Mouse (Mus musculus) hindlimb bud, embryonic 11.5 days (tissue): ENCODE data around the gene Btbd11.
A peak's percentile ranks its signal among the peaks of the same experiment; 100 is the strongest.

Experiments
- DNase-seq: peaks from one replicate; pipeline ENCODE4 v3.0.0-alpha.2; 2012; ENCODE audit warnings: low read depth, low spot score; ENCODE audit errors: extremely low spot score

The Btbd11 gene

GRCm38 (mm10) chr10:85587758-85588157 is 201.1 kb downstream of the Btbd11 start:
- DNase-seq = no peak

DNA sequence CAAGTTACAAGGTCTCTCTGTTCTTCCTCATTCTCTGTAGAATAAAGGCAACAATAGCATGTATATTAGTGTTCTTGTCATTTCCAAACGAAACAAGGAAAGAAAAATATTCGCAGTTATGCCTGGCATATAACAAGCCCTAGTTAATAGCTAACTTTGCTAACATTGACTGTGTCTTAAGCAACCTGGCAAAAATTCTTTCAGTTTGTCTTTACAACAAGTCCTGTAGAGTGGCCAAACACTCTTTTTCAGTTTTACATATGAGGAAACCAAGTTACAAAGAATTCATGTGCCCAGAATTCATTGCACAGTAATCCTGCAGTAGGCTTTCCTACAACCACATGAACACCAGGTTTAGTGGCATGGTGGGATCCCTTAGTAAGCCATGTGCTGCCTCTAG is 203.4 kb downstream of the Btbd11 start:
- no peak for DNase-seq

GRCm38 (mm10) chr10:85591296-85591695 is 204.7 kb downstream of the Btbd11 start:
- DNase-seq = no peak

- DNase-seq = no peak
Measured at GRCm38 (mm10) chr10:85591986-85592385, 205.4 kb downstream of the Btbd11 start.

DNA sequence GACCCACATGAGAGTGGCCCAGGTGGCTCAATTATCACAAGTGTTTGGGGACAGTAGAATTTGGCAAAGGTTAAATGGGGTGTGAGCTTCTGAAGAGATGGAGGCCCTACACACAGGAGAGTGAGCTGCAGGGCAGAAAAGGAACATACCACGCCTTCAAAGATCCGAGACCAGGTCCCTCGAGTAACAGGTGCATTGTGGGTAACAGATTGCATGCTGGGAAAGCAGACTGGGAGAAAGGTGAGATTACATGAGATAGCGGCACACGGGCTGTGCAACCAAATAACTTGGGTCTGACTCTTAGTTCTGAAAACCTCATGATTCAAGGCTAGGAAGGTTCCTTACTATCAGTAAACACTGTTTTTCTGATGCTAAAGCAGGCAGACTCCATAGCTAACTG is 209.7 kb downstream of the Btbd11 start:
- DNase-seq = no peak

- no peak for DNase-seq
Measured at GRCm38 (mm10) chr10:85598093-85598599, 211.5 kb downstream of the Btbd11 start.

DNA sequence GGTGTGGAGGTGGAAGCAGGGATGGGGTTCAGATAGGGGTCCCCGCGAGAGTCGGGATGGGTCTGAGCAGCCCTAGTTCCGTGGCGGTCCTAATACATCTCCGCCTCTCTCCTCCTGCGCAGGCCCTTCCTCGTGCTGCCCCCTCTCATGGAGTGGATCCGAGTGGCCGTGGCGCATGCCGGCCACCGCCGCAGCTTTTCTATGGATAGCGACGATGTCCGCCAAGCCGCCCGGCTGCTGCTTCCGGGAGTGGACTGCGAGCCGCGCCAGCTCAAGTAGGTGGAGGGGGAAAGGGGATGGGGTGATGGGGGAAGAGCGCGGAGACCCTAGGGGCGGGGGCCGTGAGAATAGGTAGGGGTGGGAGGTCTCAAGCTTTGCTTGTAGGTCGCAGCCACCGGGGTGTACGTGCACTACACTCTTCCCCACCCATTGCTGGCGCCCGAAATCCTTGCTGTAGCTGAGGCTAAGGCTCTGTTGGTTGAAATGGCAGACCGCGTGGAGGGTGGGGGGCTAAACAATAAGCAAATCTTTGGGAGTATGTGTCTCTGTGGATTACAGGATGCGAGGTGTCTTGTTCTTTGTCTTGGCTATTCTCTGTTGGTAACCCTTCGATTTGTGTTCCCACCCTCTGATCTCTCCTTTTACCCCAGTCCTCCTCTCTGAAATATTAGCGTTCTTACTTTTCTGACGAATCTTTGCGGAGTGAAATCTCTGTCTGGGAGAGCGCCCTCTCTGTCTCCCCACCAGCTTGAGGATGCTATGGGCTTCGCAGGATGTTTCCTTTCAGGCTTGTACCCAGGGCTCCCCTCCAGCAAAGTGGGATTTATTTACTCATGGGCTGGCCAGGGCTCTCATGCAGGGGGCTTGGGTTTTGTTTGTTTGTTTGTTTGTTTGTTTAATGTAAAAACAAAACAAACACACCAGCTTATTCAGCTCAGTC is 212.3 kb downstream of the Btbd11 start:
- DNase-seq = no peak

- DNase-seq = no peak
Measured at GRCm38 (mm10) chr10:85602546-85602945, 215.9 kb downstream of the Btbd11 start.

DNA sequence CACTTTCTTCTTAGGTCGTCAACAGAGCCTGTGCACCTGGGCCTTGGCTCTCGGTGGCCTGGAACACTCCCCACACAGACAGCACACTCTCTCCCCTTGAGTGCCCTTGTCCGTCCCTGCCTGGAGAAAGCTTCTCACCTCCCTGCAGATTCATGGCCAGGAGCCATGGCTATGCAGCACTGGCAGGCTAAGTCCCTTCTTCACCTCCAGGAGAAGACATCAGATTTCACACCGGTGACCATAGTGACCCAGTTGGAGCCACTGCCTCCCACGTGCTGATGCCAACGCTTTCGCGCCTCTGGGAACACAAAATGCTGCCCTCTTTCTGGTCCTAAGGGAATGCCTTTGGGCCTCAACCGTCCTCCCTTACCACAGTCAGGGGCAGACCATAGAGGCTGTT is 217.9 kb downstream of the Btbd11 start:
- DNase-seq = no peak

GRCm38 (mm10) chr10:85608550-85609278 is 222.1 kb downstream of the Btbd11 start:
- DNase-seq = no peak

DNA sequence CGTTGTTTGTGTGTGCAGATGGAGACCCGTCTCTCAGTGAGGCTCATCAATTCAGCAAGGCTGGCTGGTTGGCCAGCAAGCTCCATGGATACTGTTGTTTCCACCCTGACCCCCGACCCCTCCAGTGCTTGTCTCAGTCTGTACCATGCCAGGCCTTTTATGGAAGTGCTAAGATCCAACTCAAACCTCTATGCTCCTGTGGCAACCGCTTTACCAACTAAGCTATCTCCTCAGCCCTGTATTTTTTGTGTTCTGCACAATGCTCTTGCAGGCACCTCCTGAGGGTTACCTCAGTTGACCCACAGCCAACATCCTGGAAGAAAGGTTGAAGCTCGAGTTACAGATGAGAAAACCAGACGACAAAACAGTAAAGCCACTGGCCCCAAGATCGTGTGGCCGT is 230.5 kb downstream of the Btbd11 start:
- no peak for DNase-seq

- DNase-seq = no peak
Measured at GRCm38 (mm10) chr10:85617501-85618417, 231.1 kb downstream of the Btbd11 start.

DNA sequence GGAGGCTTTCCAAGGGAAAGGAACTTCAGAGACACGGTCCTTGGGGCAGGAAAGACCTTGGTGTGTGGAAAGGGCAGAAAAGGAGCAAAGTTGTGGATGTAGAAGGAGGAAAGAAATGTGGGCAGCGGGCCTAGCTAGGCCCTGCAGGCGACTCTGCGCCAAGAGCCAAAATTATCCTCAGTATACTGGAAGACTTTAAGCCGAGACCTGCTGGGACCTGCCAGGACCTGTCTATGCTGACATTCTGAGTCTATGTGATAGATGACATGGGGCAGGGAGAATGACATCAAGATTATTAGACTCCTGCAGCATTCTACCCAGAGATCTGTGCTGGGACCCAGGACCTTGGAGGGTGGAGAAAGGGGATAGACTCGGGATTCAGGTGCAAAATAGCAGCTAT is 234.5 kb downstream of the Btbd11 start:
- no peak for DNase-seq

DNA sequence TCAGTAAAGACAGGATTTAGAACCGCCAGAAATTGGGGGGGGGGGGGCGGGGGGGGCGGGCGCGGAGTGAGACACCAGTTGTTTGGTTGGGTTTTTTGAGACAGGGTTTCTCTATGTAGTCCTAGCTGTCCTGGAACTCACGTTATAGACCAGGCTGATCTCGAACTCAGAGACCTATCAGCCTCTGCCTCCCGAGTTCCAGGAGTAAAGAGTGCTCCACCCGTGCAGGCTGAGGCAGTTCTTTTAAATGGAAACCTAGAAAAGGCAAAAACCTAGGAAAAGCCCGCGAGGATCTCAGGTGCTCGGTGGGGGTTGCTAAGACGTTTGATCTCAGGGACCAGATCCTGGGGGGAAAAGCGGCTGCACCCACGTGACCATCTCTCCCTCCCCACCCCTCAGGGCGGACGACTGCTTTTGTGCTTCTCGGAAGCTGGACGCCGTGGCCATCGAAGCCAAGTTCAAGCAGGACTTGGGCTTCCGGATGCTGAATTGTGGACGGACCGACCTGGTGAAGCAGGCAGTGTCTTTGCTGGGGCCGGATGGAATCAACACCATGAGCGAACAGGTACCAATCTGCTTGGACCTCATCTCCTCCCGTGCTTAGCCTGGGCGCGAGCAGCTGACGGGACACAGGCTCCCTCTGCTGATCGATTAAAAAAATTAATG is 238.0 kb downstream of the Btbd11 start:
- DNase-seq = peak; percentile 14

GRCm38 (mm10) chr10:85625170-85625686 is 238.6 kb downstream of the Btbd11 start:
- DNase-seq = no peak

DNA sequence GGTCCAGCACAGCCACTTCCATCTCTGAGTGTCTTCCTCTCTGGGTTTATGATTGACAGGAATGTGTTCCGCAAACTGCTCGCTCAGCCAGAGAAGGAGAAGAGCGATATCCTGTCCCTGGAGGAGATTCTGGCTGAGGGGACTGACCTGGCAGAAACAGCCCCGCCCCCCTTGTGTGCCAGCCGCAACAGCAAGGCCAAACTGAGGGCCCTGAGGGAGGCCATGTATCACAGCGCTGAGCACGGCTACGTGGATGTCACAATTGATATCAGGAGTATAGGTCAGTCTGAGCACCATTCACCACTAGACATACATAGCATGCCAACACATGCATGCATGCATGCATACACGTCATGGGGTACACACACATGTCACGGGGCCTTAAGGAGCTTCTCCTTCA is 245.4 kb downstream of the Btbd11 start:
- no peak for DNase-seq

- no peak for DNase-seq
Measured at GRCm38 (mm10) chr10:85633577-85633976, 247.0 kb downstream of the Btbd11 start.

DNA sequence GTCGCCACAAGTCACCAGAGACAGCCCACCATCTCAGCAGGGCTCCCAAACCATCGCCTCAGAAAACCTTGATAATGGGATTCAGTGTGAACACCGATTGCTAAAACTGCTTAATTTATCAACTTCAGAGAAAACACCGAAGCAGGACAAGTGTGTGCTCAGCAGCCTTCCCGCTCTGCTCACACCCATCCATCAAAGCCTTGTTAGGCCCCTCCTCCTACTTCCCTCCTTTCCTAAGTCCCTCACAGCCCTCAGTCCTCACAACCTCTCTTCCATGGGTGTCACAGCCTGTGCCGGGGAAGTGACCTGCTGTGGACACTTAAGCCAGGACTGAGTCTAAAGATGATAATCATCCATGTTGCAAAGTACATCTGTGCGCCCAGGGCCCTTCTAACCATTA is 251.0 kb downstream of the Btbd11 start:
- no peak for DNase-seq

GRCm38 (mm10) chr10:85638141-85638540 is 251.5 kb downstream of the Btbd11 start:
- no peak for DNase-seq

DNA sequence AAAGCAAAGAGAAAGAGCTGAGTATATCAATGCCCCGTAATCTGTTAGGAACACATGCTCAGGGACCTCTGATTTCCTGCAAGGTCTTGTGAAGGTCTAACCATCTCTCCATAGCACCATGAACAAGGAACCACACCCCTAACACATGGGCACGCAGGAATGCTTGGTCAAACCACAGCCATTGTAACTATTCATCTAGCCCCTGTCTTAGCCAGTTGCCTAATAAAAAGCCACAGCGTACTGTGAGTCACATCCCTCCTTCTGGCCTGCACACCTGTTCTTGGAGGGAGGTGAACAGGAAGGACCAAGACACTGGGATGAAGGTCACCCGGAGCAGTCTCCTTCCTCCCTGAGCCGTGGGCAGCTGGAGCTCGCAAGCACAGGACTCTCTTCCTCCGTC is 253.0 kb downstream of the Btbd11 start:
- no peak for DNase-seq
